Mouse (Mus musculus) CD8-positive naive resting alpha-beta T cell, adult 2 months (primary cell): ENCODE data around the gene Ilf2.

Experiments
- DNase-seq, 2 experiments: peaks; one replicate each; pipeline ENCODE4 v3.0.0; 2022; ENCODE audit warnings: low read depth in 2 of 2, low spot score in 2 of 2

Gene Ilf2

DNA sequence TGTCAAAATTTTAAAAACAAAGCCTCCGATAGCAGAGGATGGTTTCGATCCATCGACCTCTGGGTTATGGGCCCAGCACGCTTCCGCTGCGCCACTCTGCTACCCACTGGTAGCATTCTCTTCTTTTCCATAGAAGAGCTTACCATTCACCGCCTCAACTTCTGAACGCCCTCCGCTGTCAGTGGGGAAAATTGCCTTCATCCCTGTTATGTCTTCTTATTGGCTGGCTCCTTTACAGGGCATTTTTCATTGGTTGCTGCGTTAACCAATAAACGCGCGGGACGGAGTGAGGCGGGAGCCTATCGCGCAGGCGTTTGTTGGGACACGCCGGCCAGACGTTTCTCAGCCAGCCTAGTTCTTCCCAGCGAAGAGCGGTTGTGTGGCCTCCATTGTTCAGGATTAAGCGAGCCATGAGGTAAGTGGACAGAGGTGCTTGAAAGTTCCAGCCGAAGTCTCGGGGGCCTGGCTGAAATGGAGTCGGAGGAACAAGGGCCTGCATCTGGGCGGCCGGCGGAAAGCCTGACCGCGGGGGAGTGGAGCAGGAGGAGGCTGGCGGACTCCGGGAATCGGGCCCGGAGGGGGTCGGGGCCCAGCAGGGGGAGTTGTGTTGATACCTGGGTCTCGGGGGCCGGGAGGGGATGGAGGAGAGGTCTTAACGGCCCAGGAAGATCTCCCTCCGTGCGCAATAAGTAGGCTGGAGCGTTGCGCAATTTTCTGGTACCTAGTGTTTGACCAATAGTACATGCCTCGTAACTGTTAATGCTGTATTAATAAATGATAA lies at the start of gene Ilf2:
TSS of gene Ilf2 (plus strand) at position 296 of the 781 bp plus-strand sequence.
- DNase-seq: peak; percentile 93 to 94

DNA sequence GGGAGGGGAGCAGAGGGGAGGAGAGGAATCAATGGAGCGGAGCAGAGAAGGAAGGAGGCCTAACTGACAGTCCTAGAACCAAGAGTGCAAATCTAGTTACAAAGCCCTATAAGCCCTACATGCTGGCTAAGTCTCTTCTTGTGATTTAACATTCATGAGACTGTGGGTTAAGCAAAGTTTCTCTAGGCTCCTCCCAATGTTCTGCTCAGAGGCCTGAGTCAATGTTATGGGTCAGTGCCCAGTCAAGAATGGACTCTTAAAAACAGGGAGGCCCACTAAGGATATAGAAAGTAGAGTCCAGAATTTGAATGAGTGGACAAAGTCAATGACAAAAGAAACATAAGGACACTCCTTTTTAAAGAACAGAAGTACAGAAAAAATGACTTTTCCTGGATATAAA lies 48.4 kb upstream of the Ilf2 start:
- no peak for DNase-seq

DNA sequence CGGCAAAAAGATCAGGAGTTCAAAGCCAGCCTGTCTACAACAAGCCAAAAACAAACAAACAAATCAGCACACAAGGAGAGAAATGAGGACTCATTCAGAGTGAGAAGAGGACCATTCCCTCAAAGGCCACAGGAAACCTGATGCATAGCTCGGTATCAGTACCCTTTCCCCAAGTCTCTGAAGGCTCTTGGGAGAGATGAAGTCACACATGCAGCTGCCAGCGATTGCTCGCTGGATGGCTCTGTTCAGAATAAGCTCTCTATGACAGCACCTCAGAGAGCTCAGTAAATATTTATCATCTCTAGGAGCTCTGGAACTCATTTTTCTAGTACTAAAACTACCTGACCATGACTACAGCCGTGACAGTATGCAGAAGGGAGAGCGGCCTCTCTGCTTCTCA lies 47.7 kb upstream of the Ilf2 start:
- DNase-seq: no peak

DNA sequence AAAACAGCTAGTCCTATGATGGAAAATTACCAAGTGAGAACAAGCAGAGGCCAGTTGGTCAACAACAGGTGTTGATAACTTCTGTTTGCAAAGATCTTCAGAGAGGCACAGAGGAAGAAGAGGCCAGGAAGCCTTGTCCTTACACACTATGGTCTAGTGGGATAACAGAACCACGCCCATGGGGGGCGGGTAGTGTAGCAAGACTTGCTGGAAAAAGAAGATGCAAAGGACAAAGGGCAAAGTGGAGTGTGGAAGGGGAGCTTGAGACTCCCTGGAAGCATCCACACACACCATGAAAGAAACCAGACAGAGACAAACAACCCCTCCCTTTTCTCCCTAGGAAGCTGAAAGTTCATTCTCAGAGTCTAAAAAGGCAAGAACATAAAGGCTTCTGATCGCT lies 46.4 kb upstream of the Ilf2 start:
- no peak for DNase-seq

DNA sequence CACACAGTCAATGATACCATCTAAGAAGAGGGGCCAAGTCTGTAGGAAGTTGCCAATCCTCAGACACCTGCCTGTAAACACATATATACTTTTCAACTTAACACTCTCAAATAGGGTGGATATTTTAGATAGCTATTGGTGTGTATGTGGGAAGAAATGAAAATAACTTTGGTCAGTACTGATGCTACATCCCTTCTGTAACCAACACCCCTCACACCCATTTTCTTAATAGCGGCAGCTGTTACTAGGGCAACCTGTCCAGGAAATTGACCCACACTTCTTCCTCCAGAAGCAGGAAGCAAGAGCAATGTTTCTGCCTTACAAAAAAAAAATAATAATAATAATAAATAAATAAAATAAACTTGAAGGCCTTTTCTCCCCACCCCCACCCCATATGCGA lies 43.6 kb upstream of the Ilf2 start:
- no peak for DNase-seq

DNA sequence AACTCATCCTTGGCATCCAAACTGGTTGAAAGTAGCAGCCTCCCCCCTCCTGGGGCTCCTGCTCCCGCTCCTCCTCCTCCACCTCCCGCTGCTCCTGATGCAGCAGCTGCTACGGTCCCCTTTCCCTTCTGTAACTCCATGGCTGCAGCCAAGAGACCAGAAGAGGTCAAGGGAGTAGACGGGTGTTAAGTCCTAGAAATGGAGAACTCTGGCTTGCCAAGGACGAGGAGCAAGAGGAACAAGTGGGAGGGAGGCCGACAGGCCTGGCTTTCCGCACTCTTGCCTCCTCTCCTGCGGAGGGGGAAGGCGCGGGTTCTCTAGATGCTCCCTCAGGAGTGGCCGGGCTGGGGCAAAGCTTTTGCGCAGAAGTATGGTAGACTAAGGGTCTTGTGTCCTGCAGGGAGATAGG lies 43.1 kb upstream of the Ilf2 start:
- DNase-seq: no peak

DNA sequence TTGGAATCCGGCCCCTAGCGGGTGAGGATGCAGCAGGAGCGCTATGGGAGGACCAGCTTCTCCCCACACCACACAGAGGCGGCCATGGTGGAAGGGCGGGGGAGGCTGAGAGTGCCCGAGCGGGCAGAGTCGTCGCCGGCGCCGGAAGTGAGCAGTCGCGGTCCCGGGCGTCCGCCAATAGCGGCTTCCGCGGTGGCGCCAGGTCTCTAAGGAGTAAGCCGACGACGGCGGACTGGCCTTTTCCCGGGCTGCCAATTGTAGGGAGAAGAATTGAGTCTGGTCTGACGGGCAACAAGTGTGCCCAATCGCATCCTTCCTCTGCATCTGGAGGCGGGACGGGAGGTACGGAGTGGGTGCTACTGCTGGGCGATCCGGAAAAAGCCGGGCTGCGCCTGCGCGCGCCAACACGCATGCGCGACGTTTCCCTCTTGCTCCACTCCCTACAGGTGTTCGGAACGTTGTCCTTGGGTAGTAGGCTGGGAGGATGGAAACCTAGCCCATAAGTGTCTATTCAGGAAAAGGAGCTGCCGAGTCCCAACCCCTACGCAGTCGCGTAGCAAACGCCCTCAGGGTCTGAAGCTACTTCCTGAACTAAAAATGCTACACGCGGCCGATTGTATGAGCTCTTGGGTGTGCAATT lies 42.4 kb upstream of the Ilf2 start, which contains the start of gene Ints3:
TSS of gene Ints3 (minus strand) at position 242 of the 640 bp plus-strand sequence.
- DNase-seq: peak; percentile 95 to 96

DNA sequence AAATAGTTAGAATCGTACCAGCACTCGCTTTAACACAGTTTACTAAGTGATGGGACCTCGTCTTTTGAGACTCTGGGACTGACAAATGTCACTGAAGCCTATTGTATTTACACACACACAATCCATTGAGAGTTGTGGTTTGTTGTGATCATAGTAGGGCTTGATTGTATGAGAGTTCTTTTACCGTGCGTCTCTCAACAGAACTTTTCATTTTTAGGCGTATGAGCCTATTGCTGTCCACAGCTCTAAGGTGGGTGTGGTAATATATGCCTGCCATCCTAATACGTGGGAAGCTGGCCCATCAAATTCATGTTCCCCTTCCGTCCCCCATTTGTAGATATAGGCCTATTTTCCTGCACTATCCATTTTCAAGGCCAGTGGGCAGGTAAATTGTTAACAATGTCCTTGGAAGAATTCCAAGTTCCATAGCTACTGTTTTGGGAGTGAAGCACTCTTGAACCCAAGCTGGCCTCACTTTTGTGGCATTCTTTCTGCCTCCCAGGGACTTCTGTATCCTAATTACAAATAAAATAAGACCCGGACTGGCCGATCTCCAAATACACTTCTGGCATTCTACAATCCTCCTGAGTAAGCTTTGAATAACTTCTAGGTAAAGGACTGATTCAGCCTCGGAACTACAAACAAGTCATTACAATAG lies 41.7 kb upstream of the Ilf2 start:
- no peak for DNase-seq

DNA sequence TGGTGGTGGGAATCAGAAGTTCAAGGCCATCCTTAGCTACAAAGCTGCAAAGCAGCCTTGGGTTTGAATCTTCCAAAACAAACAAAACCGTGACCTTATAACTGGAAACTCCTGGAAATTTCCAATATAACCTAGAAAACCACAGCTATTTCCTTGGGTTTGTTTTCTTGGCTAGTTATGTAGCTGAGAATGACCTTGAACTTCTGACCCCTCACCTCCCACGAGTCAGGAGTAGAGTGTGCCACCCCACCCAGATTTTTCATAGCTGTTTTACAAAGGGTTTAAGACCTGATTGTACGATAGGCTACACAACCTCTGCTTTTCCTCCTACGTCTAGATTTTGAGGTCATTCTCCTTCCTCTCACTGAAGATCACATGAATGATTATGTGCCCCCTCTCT lies 38.8 kb upstream of the Ilf2 start:
- DNase-seq: no peak

DNA sequence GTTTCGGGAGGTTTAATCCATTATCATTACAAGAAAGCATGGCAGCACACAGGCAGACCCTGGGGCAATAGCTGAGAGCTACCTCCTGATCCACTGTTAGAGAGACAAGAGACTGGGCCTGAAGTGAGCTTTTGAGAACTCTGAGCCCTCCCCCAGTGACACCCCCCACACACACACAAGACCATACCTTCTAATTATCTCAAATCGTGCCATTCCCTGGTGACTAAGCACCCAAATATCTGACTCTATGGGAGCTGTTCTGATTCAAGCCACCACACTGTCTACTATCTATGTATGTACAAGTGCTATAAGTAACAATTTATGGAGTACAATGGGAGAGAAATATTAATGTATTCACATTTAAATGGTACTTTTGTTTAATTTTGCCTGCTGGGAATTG lies 35.2 kb upstream of the Ilf2 start:
- DNase-seq: no peak

DNA sequence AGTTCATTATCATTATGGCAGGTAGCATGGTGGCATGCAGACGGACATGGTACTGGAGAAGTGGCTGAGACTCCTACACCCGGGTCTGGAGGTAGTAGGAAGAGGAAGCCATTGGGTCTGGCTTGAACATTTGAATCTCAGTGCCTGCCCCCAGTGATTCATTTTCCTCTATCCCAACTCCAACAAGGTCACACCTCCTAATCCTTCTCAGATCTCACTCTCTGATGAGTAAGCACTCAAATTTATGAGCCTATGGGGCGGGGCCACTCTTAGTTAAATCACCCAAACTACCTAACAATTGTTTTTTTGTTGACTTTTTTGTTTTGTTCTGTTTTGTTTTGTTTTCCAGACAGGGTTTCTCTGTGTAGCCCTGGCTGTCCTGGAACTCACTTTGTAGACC lies 31.9 kb upstream of the Ilf2 start:
- DNase-seq: no peak

DNA sequence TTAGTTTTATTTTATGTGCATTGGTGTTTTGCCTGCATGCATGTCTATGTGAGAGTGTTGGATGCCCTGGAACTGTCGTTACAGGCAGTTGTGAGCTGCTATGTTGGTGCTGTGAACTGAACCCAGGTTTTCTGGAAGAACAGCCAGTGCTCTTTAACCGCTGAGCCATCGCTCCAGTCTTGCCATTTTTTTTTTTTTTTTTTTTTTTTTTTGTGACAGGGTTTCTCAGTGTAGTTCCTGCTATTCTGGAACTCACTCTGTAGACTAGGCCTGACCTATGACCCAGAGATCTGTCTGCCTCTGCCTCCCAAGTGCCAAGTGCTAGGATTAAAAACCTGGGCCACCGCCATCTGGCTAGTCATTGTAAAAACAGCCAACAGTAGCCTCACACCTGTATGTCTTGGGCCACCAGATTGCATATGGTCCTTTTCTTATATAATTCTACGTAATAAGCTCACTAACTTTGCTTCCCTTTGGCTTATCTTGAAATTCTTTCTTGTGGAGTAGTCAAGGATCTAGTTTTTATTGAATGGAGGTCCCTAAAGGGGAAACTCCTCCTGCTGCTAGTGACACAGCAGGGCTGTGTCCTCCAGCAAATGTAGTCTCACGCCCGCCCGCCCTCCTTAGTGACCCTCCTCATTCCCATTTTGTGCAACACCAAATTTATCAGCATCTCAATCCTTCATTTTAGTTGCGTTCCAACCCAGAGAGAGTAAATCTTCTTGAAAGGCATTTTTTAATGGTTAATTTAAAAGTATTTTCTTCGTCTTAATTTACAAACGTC lies 30.3 kb upstream of the Ilf2 start:
- no peak for DNase-seq

DNA sequence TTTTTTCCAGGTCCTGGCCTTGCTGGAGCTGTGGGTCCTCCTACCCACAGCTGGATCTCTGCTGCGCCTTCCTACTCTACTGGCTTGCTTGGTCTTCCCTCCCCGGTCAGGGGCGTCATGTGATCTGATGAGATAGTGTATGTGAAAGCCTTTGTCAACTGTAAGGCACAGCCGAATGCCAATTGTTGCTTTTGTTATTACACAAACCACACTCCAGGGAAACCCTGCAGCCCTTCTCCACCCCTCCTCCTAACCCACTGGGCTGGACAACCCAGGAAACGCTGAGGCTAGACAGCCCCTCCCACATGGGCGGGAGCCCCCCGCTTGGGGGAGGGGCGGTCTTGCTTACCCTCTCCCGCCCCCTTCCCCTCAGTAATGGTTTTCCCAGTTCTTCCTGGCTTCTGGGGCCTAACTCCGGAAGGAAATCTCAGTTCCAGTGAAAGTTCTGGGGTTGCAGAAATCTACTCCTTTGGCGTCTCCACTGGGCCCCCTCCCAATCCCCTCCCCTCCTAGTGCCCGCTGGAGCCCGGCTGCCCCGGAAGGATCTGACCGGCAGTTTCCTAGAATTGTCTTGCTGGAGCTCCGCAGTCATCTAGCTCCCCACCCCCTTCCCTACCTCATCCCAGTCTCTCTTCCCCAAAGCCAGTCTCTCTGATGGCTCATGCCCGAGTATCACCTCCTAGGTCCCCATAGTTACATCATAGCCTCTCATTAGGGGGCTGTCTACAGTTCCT lies 29.4 kb upstream of the Ilf2 start:
- DNase-seq: peak in 1 of 2 experiments; percentile 20

DNA sequence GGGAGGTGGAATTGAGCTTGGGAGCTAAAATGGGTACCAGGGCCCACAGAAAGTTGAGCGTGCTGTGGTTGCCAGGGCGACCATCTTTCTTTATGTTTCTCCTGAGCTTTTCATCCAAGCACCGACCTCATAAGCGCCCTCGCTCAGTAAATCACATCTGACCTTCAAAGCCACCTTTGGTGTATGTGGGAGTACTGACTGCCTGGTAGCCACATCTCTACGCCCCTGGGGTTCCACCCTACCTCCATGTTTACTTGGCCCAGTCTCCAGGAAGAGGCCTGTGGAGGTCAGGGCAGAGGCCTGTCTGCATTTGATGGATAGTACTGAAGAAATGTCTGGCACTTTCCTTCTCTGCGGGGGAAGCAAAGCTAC lies 28.8 kb upstream of the Ilf2 start:
- DNase-seq: no peak

DNA sequence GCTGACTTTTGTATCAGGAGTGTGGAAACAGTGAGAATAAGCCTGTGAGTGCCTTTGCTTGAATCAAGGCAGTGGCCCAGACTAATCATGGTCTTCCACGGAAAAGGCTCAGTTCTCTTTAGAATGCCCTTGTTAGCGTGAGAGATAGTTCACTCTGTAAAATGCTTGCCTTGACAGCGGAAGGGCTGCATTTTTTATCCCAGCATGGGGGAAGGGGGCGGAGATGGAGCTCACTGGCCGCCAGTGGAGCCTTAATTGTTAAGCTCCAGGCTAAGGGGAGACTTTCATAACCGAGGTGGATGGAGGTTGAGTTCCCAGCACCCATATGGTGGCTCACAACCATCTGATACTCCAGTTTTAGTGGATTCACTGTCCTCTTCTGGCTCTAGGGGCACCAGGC lies 27.3 kb upstream of the Ilf2 start:
- DNase-seq: no peak

DNA sequence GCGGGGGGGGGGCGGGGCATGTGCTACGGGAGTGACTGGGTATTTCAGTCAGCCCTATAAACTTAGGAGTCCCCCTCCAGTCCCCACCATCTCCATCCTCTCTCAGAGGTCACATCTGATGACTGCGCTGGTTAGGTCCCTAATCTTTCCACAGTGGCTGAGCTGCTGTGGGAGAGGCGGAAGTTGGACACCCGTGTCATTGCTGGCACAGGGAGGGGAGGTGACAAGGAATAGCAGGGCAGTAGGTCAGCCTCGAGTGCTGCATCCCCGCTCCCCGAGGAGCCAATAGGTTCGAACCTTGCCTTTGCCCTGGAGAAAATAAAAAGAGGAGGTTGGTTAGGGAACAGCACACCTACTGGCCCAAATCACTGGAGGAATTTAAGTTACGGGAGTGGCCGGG lies 25.1 kb upstream of the Ilf2 start:
- DNase-seq: no peak

DNA sequence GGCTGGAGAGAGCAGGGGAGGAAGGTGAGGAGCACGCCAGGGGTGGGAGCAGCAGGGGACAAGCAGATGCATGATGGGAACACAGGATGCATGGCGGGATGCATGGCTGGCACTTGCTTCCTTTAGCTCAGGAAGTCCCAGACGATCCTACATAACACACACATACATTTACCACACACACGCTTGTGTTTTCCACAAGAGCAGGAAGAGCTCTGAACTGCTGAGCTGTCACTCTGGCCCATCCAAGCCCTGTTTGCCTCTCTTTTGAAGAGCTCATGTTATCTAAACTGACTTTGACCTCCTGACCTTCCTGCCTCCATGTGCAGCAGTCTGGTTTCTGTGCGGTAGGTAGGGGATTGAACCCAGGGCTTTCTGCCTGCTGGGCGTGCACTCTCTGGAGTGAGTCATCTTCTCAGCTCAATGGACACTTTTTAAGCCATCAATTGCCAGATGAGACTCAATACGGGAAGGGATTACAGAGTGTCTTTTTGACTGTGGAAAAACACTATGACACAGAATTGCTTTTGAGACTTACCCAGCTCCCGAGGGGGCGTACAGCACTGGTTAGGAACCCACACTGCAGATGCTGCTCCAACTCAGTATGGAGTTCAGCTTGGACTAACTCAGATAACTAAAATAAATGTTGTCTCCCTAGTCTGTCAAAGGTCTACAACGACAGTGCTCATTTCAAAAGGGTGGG lies 24.4 kb upstream of the Ilf2 start:
- no peak for DNase-seq

DNA sequence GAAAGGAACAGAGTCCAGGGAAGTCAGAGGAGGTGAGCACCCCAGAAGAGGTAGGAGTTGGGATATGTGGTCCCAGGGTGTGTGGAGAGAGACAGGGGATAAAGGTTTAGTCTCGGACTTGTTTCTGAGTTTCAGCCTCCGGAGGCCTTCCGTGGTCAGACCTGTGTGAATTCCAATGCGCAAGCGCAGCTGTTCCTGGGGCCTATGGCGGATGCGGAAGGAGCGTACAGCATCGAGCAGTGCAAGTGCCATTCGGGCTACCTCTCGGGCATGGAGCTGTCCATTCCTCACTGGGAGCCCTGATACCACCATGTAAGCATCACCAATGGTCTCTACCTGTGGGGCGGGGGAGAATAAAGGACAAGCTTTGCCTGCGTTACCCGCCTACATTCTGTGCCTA lies 21.0 kb upstream of the Ilf2 start:
- DNase-seq: no peak

DNA sequence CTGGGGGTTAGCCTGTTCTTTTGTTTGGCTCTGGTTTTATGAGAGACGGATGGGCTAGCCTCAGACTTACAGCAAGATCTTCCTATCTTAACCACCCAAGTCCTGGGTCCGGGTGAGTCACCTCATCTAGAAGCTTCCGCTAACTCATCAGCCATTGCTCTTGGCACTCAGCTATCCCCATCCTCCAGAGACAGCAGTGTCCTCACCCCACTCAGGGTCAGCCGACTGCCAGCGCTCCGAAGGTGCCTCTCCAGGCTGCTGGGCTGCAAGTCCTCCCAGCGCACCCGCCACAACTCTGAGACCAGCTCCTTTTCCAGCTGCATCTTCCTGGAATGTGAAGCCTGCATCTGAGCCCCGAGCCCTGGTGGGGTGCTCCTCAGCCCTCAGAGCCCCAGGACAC lies 16.2 kb upstream of the Ilf2 start:
- no peak for DNase-seq

DNA sequence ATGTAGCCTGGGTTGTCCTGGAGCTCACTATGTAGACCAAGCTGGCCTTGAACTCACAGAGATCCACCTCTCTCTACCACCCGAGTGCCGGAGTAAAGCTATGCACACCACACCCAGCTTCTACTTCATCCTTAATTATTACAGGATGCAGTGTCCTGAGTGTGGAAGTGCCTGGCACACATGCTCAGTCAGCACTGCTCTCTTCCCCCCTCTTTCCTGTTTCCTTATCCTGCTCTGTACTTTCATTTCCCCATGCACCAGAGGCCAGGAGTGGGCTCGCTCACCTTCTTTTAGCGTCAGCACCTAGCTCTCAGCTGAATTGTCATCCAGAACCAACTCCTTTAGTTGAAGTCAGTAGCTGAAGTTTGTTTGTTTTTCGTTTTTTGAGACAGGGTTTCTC lies 15.6 kb upstream of the Ilf2 start:
- DNase-seq: no peak
